Mouse (Mus musculus) embryonic facial prominence, embryonic 13.5 days (tissue): ENCODE results near the gene Gtpbp3. TPM values are rescaled to one million over a fixed set of nuclear protein-coding genes. Genes with fewer than 3 reads are reported as not detected.

Experiments
- ATAC-seq: fragments of 200-750 bp; cut with Nextera tagmentation; 2 replicates; pipeline ENCODE4 v1.8.0; 2017; ENCODE audit warnings: low read depth; ENCODE audit not compliant: insufficient number of reproducible peaks, insufficient read depth, low FRiP score, low TSS enrichment
- H3K27ac ChIP-seq: fragments of 300-500 bp; sonication (generic); 2 replicates; pipeline ENCODE4 v1.5.1; 2015; ENCODE audit warnings: moderate library complexity, mild to moderate bottlenecking, inconsistent platforms
- H3K27me3 ChIP-seq: fragments of 300-500 bp; sonication (generic); 2 replicates; pipeline ENCODE4 v1.6.1; 2015; ENCODE audit warnings: mild to moderate bottlenecking, inconsistent platforms
- H3K36me3 ChIP-seq: fragments of 300-500 bp; sonication (generic); 2 replicates; pipeline ENCODE4 v1.6.1; 2015; ENCODE audit warnings: mild to moderate bottlenecking, inconsistent platforms
- H3K4me1 ChIP-seq: fragments of 300-500 bp; sonication (generic); 2 replicates; pipeline ENCODE4 v1.6.1; 2015; ENCODE audit warnings: inconsistent platforms
- H3K4me2 ChIP-seq: fragments of 300-500 bp; sonication (generic); 2 replicates; pipeline ENCODE4 v1.6.1; 2015; ENCODE audit warnings: moderate library complexity, mild to moderate bottlenecking, inconsistent platforms
- H3K4me3 ChIP-seq: fragments of 300-500 bp; sonication (generic); 2 replicates; pipeline ENCODE4 v1.5.1; 2015; ENCODE audit warnings: mild to moderate bottlenecking, inconsistent platforms
- H3K9ac ChIP-seq: fragments of 300-500 bp; sonication (generic); 2 replicates; pipeline ENCODE4 v1.6.1; 2015; ENCODE audit warnings: mild to moderate bottlenecking, inconsistent platforms
- H3K9me3 ChIP-seq: fragments of 300-500 bp; sonication (generic); 2 replicates; pipeline ENCODE4 v1.6.1; 2016; ENCODE audit warnings: inconsistent platforms
- WGBS: fragments of 180-500 bp; shearing (Covaris S2); methylation state at CpG from one replicate; pipeline ENCODE4 v1.1.7; 2015; ENCODE audit warnings: mixed read lengths; 5-methylcytosine and 5-hydroxymethylcytosine counted together
- polyA plus RNA-seq: library from polyadenylated mRNA; unstranded; fragments of >200 nt; fragmentation: Nextera tagmentation; extraction: Ambion mirVana; gene quantifications from 2 replicates; pipeline ENCODE4 v1.2.1, GENCODE M21; 2015

Gtpbp3 gene
- polyA plus RNA-seq, 1 experiment from 2014 or later, result 23.5 TPM

GRCm38 (mm10) chr8:71462191-71462590, 25.7 kb upstream of the Gtpbp3 start:
- ATAC-seq, result no peak
- WGBS, result 74% methylated on average over 4 of the region's 4 CpGs
- H3K9ac ChIP-seq, result peak overlapping the region; percentile 80
- peak overlapping the region; percentile 90 for H3K4me2 ChIP-seq
- peak overlapping the region; percentile 90 for H3K4me3 ChIP-seq
- no peaks in the 10 kb centered on the region for H3K9me3 ChIP-seq
- no peak overlapping the region for H3K27ac ChIP-seq
- H3K36me3 ChIP-seq, result peaks cover 42% of the 10 kb centered on the region
- H3K27me3 ChIP-seq, result no peaks in the 10 kb centered on the region
- peaks cover 33% of the 10 kb centered on the region for H3K4me1 ChIP-seq

- peak overlapping the region; percentile 80 for H3K9ac ChIP-seq
- H3K9me3 ChIP-seq, result no peaks in the 10 kb centered on the region
- peaks cover 33% of the 10 kb centered on the region for H3K4me1 ChIP-seq
- no peaks in the 10 kb centered on the region for H3K27me3 ChIP-seq
- no peak for ATAC-seq
- 5% methylated on average over 16 of the region's 16 CpGs for WGBS
- peak overlapping the region; percentile 90 for H3K4me2 ChIP-seq
- no peak overlapping the region for H3K27ac ChIP-seq
- peak overlapping the region; percentile 90 for H3K4me3 ChIP-seq
- H3K36me3 ChIP-seq, result peaks cover 36% of the 10 kb centered on the region
Observed at GRCm38 (mm10) chr8:71462786-71463185, 25.1 kb upstream of the Gtpbp3 start.

- Histone ChIP-seq H3K9ac (peak within 1 kb of the TSS; percentile 80), H3K36me3 (peaks cover 30% of the 10 kb centered on the region), H3K27ac (peak within 1 kb of the TSS; percentile 87), H3K4me2 (peak within 1 kb of the TSS; percentile 90), H3K4me1 (peaks cover 30% of the 10 kb centered on the region), H3K27me3 (no peaks in the 10 kb centered on the region), H3K9me3 (no peaks in the 10 kb centered on the region), H3K4me3 (peak within 1 kb of the TSS; percentile 90)
- under 1% methylated on average over 55 of the region's 55 CpGs for WGBS
- peak; percentile 85 for ATAC-seq
Observed at GRCm38 (mm10) chr8:71463188-71464033, 24.5 kb upstream of the Gtpbp3 start, which contains the start of gene Abhd8. Gene Abhd8 (minus strand): TSS chr8:71463655.

- H3K9ac ChIP-seq, result peak within 1 kb of the TSS; percentile 82
- peak within 1 kb of the TSS; percentile 87 for H3K27ac ChIP-seq
Observed at GRCm38 (mm10) chr8:71464513-71465500, 23.1 kb upstream of the Gtpbp3 start, which contains the start of gene Mrpl34. Gene Mrpl34 (plus strand): TSS chr8:71464959.

GRCm38 (mm10) chr8:71465733-71466132, 22.2 kb upstream of the Gtpbp3 start:
- Histone ChIP-seq H3K27me3 (no peaks in the 10 kb centered on the region), H3K9me3 (no peaks in the 10 kb centered on the region), H3K36me3 (peaks cover 16% of the 10 kb centered on the region), H3K4me3 (peak overlapping the region; percentile 90), H3K9ac (peak overlapping the region; percentile 82; the same call in 1 of the 2 replicates), H3K4me1 (peaks cover 43% of the 10 kb centered on the region), H3K27ac (no peak overlapping the region), H3K4me2 (peak overlapping the region; percentile 90)
- ATAC-seq, result no peak
- WGBS, result 75% methylated on average over 8 of the region's 8 CpGs

More at GRCm38 (mm10) chr8:71464513-71465500, 23.1 kb upstream of the Gtpbp3 start, which contains the start of gene Mrpl34:
- ATAC-seq, result peak; percentile 78
- Histone ChIP-seq H3K4me1 (peaks cover 33% of the 10 kb centered on the region), H3K27me3 (no peaks in the 10 kb centered on the region), H3K36me3 (peaks cover 18% of the 10 kb centered on the region), H3K4me2 (peak within 1 kb of the TSS; percentile 90), H3K4me3 (peak within 1 kb of the TSS; percentile 90), H3K9me3 (no peaks in the 10 kb centered on the region)
- WGBS, result under 1% methylated on average over 59 of the region's 59 CpGs

- no peaks in the 10 kb centered on the region for H3K27me3 ChIP-seq
- no peak overlapping the region; the same call in 1 of the 2 replicates for H3K4me3 ChIP-seq
- H3K9ac ChIP-seq, result no peak overlapping the region
- H3K9me3 ChIP-seq, result no peaks in the 10 kb centered on the region
- H3K36me3 ChIP-seq, result peaks cover 16% of the 10 kb centered on the region
- no peak overlapping the region for H3K4me2 ChIP-seq
- no peak for ATAC-seq
- peaks cover 46% of the 10 kb centered on the region for H3K4me1 ChIP-seq
- H3K27ac ChIP-seq, result no peak overlapping the region
- whole genome bisulfite sequencing, result 96% methylated on average over 5 of the region's 5 CpGs
Observed at GRCm38 (mm10) chr8:71466198-71466597, 21.7 kb upstream of the Gtpbp3 start.

- no peak overlapping the region for H3K4me3 ChIP-seq
- H3K9ac ChIP-seq, result no peak overlapping the region
- no peak for ATAC-seq
- no peaks in the 10 kb centered on the region for H3K27me3 ChIP-seq
- peaks cover 41% of the 10 kb centered on the region for H3K4me1 ChIP-seq
- no peak overlapping the region for H3K27ac ChIP-seq
- peaks cover 20% of the 10 kb centered on the region for H3K36me3 ChIP-seq
- H3K9me3 ChIP-seq, result no peaks in the 10 kb centered on the region
- 92% methylated on average over 2 of the region's 2 CpGs for WGBS
- H3K4me2 ChIP-seq, result no peak overlapping the region
Observed at GRCm38 (mm10) chr8:71467201-71467600, 20.7 kb upstream of the Gtpbp3 start.

- no peak overlapping the region for H3K4me2 ChIP-seq
- no peaks in the 10 kb centered on the region for H3K27me3 ChIP-seq
- H3K4me3 ChIP-seq, result no peak overlapping the region
- WGBS, result 97% methylated on average over 1 of the region's 1 CpGs
- H3K9ac ChIP-seq, result no peak overlapping the region
- H3K4me1 ChIP-seq, result peaks cover 34% of the 10 kb centered on the region
- no peak for ATAC-seq
- H3K9me3 ChIP-seq, result no peaks in the 10 kb centered on the region
- H3K36me3 ChIP-seq, result peaks cover 28% of the 10 kb centered on the region
- no peak overlapping the region for H3K27ac ChIP-seq
Observed at GRCm38 (mm10) chr8:71468001-71468400, 19.9 kb upstream of the Gtpbp3 start.

- Histone ChIP-seq H3K4me3 (peak within 1 kb of the TSS; percentile 81), H3K36me3 (peaks cover 37% of the 10 kb centered on the region), H3K27me3 (no peaks in the 10 kb centered on the region), H3K4me2 (peak within 1 kb of the TSS; percentile 92), H3K9me3 (no peaks in the 10 kb centered on the region), H3K4me1 (peaks cover 30% of the 10 kb centered on the region), H3K9ac (peak within 1 kb of the TSS; percentile 82), H3K27ac (peak within 1 kb of the TSS; percentile 48; the same call in 1 of the 2 replicates)
- peak; percentile 87 for ATAC-seq
- WGBS, result under 1% methylated on average over 52 of the region's 52 CpGs
Observed at GRCm38 (mm10) chr8:71468916-71469315, 19.0 kb upstream of the Gtpbp3 start, which contains the start of gene Dda1. Gene Dda1 (plus strand): TSS chr8:71469199.

GRCm38 (mm10) chr8:71469411-71469810, 18.5 kb upstream of the Gtpbp3 start:
- 0 out of 2 replicates have a peak, but pooled peaks have one; percentile 6 for ATAC-seq
- 1% methylated on average over 23 of the region's 24 CpGs for WGBS
- Histone ChIP-seq H3K36me3 (peaks cover 42% of the 10 kb centered on the region), H3K4me2 (peak overlapping the region; percentile 92), H3K9me3 (no peaks in the 10 kb centered on the region), H3K9ac (peak overlapping the region; percentile 82), H3K27ac (peak overlapping the region; percentile 48; the same call in 1 of the 2 replicates), H3K4me3 (peak overlapping the region; percentile 81), H3K27me3 (no peaks in the 10 kb centered on the region), H3K4me1 (peaks cover 25% of the 10 kb centered on the region)
